Mouse (Mus musculus) heart, embryonic 12.5 days (tissue): ENCODE results near the gene F12. TPM values are rescaled to one million over a fixed set of nuclear protein-coding genes. Genes with fewer than 3 reads are reported as not detected.
A peak's percentile ranks its signal among the peaks of the same experiment; 100 is the strongest.

Experiments
- ATAC-seq: fragments of 200-750 bp; cut with Nextera tagmentation; 2 replicates; pipeline ENCODE4 v1.8.0; 2017; ENCODE audit warnings: moderate TSS enrichment, moderate library complexity; ENCODE audit not compliant: insufficient number of reproducible peaks, low FRiP score
- H3K27ac ChIP-seq: fragments of 300-500 bp; sonication (generic); 2 replicates; pipeline ENCODE4 v1.5.1; 2016; ENCODE audit warnings: mild to moderate bottlenecking, moderate library complexity; ENCODE audit not compliant: poor library complexity, severe bottlenecking
- H3K27me3 ChIP-seq: fragments of 300-500 bp; sonication (generic); replicated peaks from 2 replicates; pipeline ENCODE4 v1.6.1; 2016; ENCODE audit warnings: mild to moderate bottlenecking, moderate library complexity
- H3K36me3 ChIP-seq: fragments of 300-500 bp; sonication (generic); 2 replicates; pipeline ENCODE4 v1.6.1; 2016; ENCODE audit warnings: mild to moderate bottlenecking, moderate library complexity
- H3K4me1 ChIP-seq: fragments of 300-500 bp; sonication (generic); replicated peaks from 2 replicates; pipeline ENCODE4 v1.6.1; 2016; ENCODE audit warnings: mild to moderate bottlenecking
- H3K4me2 ChIP-seq: fragments of 300-500 bp; sonication (generic); 2 replicates; pipeline ENCODE4 v1.6.1; 2016; ENCODE audit warnings: mild to moderate bottlenecking, moderate library complexity
- H3K4me3 ChIP-seq: fragments of 300-500 bp; sonication (generic); 2 replicates; pipeline ENCODE4 v1.5.1; 2016; ENCODE audit warnings: mild to moderate bottlenecking
- H3K9ac ChIP-seq: fragments of 300-500 bp; sonication (generic); 2 replicates; pipeline ENCODE4 v1.6.1; 2016; ENCODE audit warnings: mild to moderate bottlenecking, moderate library complexity
- H3K9me3 ChIP-seq: fragments of 300-500 bp; sonication (generic); replicated peaks from 2 replicates; pipeline ENCODE4 v1.6.1; 2016; ENCODE audit warnings: mild to moderate bottlenecking, moderate library complexity
- WGBS: fragments of 180-500 bp; shearing (Covaris S2); methylation state at CpG from one replicate; pipeline ENCODE4 v1.1.7; 2016; 5-methylcytosine and 5-hydroxymethylcytosine counted together
- polyA plus RNA-seq: library from polyadenylated mRNA; unstranded; fragments of >200 nt; fragmentation: Nextera tagmentation; extraction: Ambion mirVana; gene quantifications from 2 replicates; pipeline ENCODE4 v1.2.1, GENCODE M21; 2016

Gene F12
- polyA plus RNA-seq, 1 experiment from 2014 or later, result 0.96 TPM

DNA sequence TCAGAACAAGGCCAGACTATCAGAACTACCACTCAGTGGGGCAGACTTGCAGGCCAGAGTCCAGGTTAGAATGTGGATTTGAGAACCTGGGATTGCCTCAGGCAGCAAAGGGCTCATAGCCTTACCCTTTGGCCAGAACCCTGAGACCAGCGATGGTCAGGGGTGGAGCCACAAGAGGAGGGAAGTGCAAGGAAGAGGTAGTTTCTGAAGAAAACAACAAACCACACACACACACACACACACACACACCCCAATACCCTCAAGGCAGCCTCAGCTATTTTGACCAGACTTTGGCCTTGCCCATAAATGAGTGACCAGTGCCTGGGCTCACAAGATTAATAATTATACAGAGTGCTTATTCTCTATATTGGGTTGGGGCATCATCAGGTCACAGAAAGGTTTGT, 35.0 kb downstream of the F12 start:
- no peak for ATAC-seq

DNA sequence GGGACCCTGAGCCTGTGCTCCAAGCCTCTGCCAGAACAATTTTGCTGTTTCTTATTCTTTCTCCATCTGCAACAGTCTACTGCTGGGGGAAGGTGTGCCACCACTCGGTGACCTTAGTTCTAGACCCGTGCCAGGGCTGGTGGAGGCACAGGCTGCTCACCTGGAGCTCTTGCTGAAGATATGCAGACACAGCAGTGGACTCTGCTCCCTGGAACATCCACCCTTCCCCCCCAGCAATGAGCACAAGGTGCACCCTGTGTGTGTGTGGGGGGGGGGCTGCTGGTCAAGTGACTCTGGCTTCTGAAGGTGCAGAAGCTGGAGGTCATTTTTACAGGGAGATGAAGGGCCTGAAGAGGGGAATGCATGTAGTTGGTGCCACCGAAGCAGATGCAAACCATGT, 35.9 kb downstream of the F12 start:
- no peak overlapping the region for H3K9ac ChIP-seq
- H3K4me1 ChIP-seq, result no peaks in the 10 kb centered on the region
- WGBS, result 71% methylated on average over 3 of the region's 3 CpGs
- no peaks in the 10 kb centered on the region for H3K36me3 ChIP-seq
- H3K27ac ChIP-seq, result no peak overlapping the region
- ATAC-seq, result no peak
- no peak overlapping the region for H3K4me3 ChIP-seq
- peaks cover 7% of the 10 kb centered on the region for H3K9me3 ChIP-seq
- H3K4me2 ChIP-seq, result no peak overlapping the region
- H3K27me3 ChIP-seq, result peaks cover 14% of the 10 kb centered on the region; the same call in 1 of the 2 replicates

More for the DNA sequence above, 35.0 kb downstream of the F12 start:
- 85% methylated on average over 1 of the region's 1 CpGs for WGBS
- Histone ChIP-seq H3K36me3 (no peaks in the 10 kb centered on the region), H3K27me3 (peaks cover 20% of the 10 kb centered on the region; the same call in 1 of the 2 replicates), H3K4me1 (no peaks in the 10 kb centered on the region), H3K4me3 (no peak overlapping the region), H3K9me3 (peaks cover 7% of the 10 kb centered on the region), H3K4me2 (no peak overlapping the region), H3K27ac (no peak overlapping the region), H3K9ac (no peak overlapping the region)

DNA sequence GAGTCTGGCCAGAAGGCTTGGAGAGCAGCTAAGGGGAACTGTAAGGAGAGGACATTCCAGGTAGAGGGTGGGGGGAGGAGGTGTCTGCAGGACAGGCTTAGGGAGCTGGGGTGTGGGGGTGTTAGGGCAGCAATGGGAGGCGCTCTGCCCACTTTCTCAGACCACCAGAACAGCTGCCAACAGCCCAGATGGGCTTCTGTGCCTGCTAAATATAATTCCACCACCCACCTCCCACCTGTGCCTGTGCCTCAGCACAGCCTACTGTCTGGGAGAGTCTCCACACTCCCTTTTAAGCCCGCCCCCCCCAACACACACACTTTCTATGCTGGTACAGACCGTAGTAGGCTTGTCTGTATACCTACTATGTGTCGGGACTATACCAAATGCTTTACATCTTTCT, 44.8 kb downstream of the F12 start:
- H3K27me3 ChIP-seq, result peaks cover 77% of the 10 kb centered on the region
- no peaks in the 10 kb centered on the region; the same call in 1 of the 2 replicates for H3K9me3 ChIP-seq
- H3K4me2 ChIP-seq, result no peak overlapping the region
- H3K4me1 ChIP-seq, result 0 out of 2 replicates have a peak, but pooled peaks cover 4% of the 10 kb centered on the region
- H3K4me3 ChIP-seq, result no peak overlapping the region
- no peak for ATAC-seq
- no peaks in the 10 kb centered on the region for H3K36me3 ChIP-seq
- H3K9ac ChIP-seq, result no peak overlapping the region
- no peak overlapping the region for H3K27ac ChIP-seq
- 76% methylated on average over 4 of the region's 4 CpGs for WGBS

DNA sequence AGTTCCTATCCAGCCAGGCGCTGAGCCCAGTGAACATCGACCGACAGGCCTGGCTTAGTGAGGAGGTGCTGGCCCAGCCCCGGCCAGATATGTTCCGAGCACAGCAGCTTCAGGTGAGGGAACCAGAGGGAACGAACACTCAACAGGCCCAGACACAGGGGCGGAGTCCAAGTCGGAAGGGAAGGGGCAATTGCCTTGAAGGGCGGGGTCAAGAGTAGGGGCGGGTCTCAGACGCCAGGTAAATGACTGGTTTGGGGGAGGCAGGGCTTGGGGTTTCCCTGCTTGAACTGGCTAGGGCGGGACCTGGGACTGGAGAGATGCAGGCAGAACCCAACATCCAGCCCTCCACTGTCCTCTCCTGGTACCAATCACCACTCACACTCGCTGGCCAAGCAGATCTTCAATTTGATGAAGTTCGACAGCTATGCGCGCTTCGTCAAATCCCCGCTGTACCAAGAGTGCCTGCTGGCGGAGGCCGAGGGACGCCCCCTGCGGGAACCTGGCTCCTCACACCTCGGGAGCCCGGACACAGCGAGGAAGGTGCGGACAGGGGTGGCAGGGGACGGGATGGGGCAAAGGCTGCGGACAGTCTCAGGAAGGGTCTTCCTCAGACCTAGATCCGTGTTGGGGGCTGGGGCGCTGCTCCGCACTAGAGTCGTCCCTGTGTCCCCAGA, 47.5 kb downstream of the F12 start:
- H3K4me1 ChIP-seq, result 0 out of 2 replicates have a peak, but pooled peaks cover 4% of the 10 kb centered on the region
- H3K27me3 ChIP-seq, result peaks cover 86% of the 10 kb centered on the region
- H3K9ac ChIP-seq, result no peak overlapping the region
- H3K27ac ChIP-seq, result no peak overlapping the region
- no peak overlapping the region for H3K4me3 ChIP-seq
- no peaks in the 10 kb centered on the region for H3K36me3 ChIP-seq
- ATAC-seq, result peak; percentile 40; the same call in 1 of the 2 replicates
- no peaks in the 10 kb centered on the region for H3K9me3 ChIP-seq
- H3K4me2 ChIP-seq, result 0 out of 2 replicates have a peak overlapping the region, but pooled peaks have one; percentile 13
- 4% methylated on average over 32 of the region's 32 CpGs for WGBS

DNA sequence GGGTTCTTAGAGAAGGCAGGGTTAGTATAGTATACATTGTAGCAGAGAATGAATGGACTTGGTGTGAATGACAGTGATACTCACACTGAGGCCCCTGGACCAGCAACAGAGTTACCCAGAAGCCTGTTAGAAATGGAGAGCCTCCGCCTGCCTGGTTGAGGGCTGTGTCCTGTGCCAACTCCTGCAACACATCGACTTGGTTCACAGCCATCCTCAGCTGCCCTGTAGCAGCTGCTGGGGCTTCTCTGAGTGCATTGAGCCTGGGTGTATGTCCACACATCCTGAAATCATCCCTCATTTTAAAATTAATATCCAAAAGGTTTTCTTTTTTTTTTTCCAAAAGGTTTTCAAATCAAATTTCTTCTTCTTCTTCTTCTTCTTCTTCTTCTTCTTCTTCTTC, 50.7 kb downstream of the F12 start:
- no peak overlapping the region for H3K27ac ChIP-seq
- peaks cover 86% of the 10 kb centered on the region for H3K27me3 ChIP-seq
- ATAC-seq, result no peak
- H3K4me1 ChIP-seq, result 0 out of 2 replicates have a peak, but pooled peaks cover 4% of the 10 kb centered on the region
- H3K4me3 ChIP-seq, result no peak overlapping the region
- no peaks in the 10 kb centered on the region for H3K9me3 ChIP-seq
- H3K4me2 ChIP-seq, result no peak overlapping the region
- WGBS, result 72% methylated on average over 2 of the region's 2 CpGs
- H3K36me3 ChIP-seq, result no peaks in the 10 kb centered on the region
- no peak overlapping the region for H3K9ac ChIP-seq

DNA sequence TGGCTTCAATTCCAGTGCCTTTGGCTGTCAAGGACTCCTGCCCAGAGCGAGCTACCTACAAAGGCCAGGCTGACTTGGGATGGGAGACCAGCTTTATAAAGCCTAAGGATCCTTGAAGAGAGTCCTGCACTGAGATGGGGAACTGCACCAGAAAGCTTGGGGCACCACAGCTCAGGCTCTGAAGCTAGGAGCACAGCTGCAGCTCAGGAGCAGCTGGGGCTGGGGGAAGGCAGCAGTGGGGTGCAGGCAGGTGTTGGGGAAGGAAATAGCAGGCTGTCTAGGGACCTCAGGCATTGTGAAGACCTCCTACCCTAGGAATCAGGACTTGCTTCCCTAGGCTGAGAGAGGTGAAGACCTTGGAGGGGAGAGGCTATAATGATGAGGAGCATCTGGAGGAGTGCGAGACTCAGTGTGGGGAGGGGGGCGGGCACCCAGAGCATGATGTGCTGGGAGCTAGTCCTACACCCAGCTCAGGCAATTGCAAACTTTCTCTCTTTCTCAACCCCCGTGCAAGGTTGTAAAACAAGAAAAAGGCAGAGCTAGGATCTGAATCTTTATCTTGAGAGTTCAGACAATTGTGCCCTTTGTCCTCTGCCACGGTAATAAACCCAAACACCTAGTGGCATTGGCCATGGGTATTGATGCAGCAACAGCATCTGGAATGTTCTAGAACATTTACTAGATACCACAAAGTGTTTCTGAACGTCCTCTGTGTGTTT, 52.2 kb downstream of the F12 start:
- peaks cover 11% of the 10 kb centered on the region for H3K4me1 ChIP-seq
- no peak overlapping the region for H3K4me3 ChIP-seq
- no peak for ATAC-seq
- WGBS, result 63% methylated on average over 6 of the region's 6 CpGs
- no peak overlapping the region for H3K27ac ChIP-seq
- no peak overlapping the region for H3K4me2 ChIP-seq
- H3K9ac ChIP-seq, result no peak overlapping the region
- H3K27me3 ChIP-seq, result peaks cover 81% of the 10 kb centered on the region
- H3K9me3 ChIP-seq, result no peaks in the 10 kb centered on the region
- H3K36me3 ChIP-seq, result no peaks in the 10 kb centered on the region

DNA sequence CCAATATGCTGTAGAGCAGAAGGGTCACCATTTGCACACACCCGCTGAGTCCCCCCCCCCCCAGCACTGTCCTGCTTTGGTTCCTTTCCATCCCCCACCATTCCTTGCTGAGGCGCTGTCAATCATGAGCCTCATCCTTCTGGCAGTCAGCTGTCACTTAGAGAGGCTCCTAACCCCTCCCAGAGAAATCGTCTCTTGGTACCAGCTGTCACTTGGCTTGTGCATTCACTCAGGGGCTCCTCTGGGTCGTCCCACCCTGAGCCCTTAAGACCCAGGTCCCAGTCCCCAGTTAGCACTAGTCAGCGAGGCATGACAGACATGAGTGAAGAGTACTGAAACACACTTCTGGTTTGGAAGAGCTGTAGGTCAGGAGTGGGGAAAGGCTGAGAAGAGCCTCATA, 54.9 kb downstream of the F12 start:
- no peak for ATAC-seq
- Histone ChIP-seq H3K9ac (no peak overlapping the region), H3K4me1 (peaks cover 11% of the 10 kb centered on the region), H3K4me2 (no peak overlapping the region), H3K27me3 (peaks cover 73% of the 10 kb centered on the region), H3K4me3 (no peak overlapping the region), H3K9me3 (no peaks in the 10 kb centered on the region), H3K36me3 (no peaks in the 10 kb centered on the region), H3K27ac (no peak overlapping the region)
- 49% methylated on average over 5 of the region's 5 CpGs for WGBS

DNA sequence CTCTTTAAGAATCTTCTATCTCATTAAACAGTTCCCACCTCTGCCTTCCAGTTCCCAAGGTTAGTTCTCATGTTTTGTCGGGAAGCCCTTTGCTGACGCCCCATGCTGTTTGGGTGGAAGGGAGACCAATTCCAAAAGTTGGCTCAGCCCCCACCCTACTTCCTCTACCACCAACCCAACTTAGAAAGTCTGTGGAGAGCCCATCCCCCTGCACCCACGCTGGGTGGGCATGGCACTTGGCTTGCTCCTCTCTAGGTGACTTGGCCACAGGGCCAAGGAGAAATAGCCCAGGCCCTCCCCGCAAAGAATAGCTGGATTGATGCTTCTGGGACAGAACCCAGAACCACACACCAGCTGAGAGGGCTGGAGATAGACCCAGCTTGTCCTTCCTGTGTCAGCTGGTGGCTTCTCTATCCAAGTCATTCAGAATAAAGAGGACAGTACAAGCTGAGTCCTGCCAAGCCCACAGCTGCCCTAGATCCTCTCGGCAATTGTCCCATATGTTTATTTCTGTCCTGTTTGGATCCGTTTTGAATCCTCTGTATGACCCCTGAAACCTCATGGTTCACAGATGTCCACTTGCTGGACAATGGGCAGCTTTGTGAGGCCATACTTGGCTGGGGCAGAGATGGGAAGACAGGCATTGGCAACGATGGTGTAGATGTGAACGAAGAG, 55.4 kb downstream of the F12 start:
- Histone ChIP-seq H3K36me3 (no peaks in the 10 kb centered on the region), H3K4me1 (peaks cover 11% of the 10 kb centered on the region), H3K9me3 (no peaks in the 10 kb centered on the region), H3K4me2 (no peak overlapping the region), H3K27me3 (peaks cover 73% of the 10 kb centered on the region), H3K27ac (no peak overlapping the region), H3K9ac (no peak overlapping the region), H3K4me3 (no peak overlapping the region)
- ATAC-seq, result no peak
- 67% methylated on average over 8 of the region's 8 CpGs for WGBS

DNA sequence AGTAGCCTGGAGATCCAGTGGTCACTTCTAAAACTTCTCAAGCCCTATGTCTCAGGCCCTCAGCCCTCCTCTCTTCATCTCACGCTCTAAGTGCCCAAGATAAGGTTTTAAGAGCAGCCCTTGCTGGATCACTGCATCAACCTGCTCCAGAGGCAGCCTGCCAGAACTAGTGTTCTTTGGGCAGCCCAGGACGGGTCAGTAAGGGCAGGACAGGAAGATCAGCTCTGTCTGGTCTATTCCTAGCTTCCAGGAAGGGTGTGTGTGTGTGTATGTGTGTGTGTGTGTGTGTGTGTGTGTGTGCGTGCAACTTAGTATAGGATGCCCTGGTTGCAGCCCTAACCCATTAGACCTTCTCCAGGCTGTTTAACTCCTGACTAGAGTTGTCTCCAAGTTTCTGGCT, 56.4 kb downstream of the F12 start:
- Histone ChIP-seq H3K27me3 (peaks cover 66% of the 10 kb centered on the region), H3K27ac (no peak overlapping the region)

DNA sequence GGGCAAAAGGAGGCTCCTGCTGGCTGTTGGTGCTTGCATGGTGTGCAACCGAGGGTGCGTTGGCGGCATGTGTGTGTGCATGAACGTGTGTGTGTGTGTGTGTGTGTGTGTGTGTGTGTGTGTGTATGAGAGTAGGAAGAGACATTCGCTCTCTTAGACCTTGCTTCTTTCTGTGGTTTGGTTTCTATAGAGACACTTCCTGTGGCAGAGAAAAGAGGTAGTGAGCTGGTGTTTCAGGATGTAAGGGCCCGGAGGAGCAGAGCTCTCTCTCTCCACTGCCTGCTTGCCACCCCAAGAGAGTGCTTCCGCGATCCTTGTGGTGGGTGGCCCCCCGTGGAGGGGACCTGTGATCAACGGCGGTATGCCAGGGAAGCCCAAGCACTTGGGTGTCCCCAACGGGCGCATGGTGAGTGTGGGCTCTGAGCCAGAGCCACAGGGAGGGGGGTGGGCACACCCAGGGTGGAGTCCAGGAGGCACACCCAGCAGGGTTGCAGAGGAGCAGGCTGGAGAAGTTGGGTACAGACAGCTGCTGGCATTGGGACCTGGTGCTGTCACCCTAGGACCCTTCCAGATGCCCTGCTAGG, 57.0 kb downstream of the F12 start, which contains the start of gene Rgs14:
Rgs14 (plus strand) TSS at position 202 of the 584 bp plus-strand sequence.
- no peak within 1 kb of the TSS for H3K9ac ChIP-seq
- H3K27ac ChIP-seq, result no peak within 1 kb of the TSS
- H3K4me3 ChIP-seq, result no peak within 1 kb of the TSS
- peaks cover 62% of the 10 kb centered on the region for H3K27me3 ChIP-seq
- 53% methylated on average over 13 of the region's 13 CpGs for WGBS
- H3K9me3 ChIP-seq, result no peaks in the 10 kb centered on the region
- 0 out of 2 replicates have a peak, but pooled peaks have one; percentile 34 for ATAC-seq
- H3K4me1 ChIP-seq, result peaks cover 11% of the 10 kb centered on the region
- no peaks in the 10 kb centered on the region for H3K36me3 ChIP-seq
- peak within 1 kb of the TSS; percentile 16; the same call in 1 of the 2 replicates for H3K4me2 ChIP-seq

More for the DNA sequence above, 56.4 kb downstream of the F12 start:
- H3K4me1 ChIP-seq, result peaks cover 11% of the 10 kb centered on the region
- no peaks in the 10 kb centered on the region for H3K9me3 ChIP-seq
- no peak overlapping the region for H3K4me3 ChIP-seq
- no peak overlapping the region for H3K9ac ChIP-seq
- 41% methylated on average over 3 of the region's 3 CpGs for WGBS
- H3K4me2 ChIP-seq, result no peak overlapping the region
- no peak; the same call in 1 of the 2 replicates for ATAC-seq
- no peaks in the 10 kb centered on the region for H3K36me3 ChIP-seq

DNA sequence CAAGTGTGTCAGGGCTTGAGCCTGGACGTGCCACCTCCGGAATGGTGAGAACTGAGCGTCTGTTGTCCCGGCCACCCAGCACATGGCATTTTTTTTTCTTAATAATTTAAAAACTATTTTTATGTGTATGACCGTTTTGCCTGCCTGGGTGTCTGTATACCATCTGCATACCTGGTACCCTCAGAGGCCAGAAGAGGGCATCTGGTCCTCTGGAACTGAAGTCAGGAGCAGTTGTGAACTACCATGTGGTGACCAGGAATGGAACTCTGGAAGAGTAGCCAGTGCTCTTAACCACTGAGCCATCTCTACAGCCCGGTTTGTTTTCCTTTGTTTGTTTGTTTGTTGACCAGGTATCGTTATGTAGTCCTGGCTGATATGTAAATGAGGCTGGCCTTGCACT, 58.2 kb downstream of the F12 start:
- peaks cover 50% of the 10 kb centered on the region for H3K27me3 ChIP-seq
- peaks cover 11% of the 10 kb centered on the region for H3K4me1 ChIP-seq
- no peak overlapping the region for H3K9ac ChIP-seq
- H3K9me3 ChIP-seq, result no peaks in the 10 kb centered on the region
- no peaks in the 10 kb centered on the region for H3K36me3 ChIP-seq
- H3K27ac ChIP-seq, result no peak overlapping the region
- 74% methylated on average over 7 of the region's 7 CpGs for WGBS
- H3K4me3 ChIP-seq, result no peak overlapping the region
- H3K4me2 ChIP-seq, result no peak overlapping the region
- ATAC-seq, result no peak
